Mouse (Mus musculus) embryonic fibroblast, embryonic 13.5 days (primary cell): ENCODE data around the gene Tbxas1. TPM values are rescaled to one million over a fixed set of nuclear protein-coding genes. Genes with fewer than 3 reads are reported as not detected.

Experiments
- H3K27ac ChIP-seq: 2 replicates; pipeline ENCODE4 v1.5.1; 2012; ENCODE audit warnings: low read length, control low read depth, inconsistent platforms; ENCODE audit not compliant: insufficient read depth
- H3K4me1 ChIP-seq: 2 replicates; pipeline ENCODE4 v1.6.1; 2011; ENCODE audit warnings: low read length; ENCODE audit not compliant: control insufficient read depth, insufficient read depth
- H3K4me3 ChIP-seq: 2 replicates; pipeline ENCODE4 v1.5.1; 2011; ENCODE audit warnings: mild to moderate bottlenecking, control low read depth, low read length; ENCODE audit not compliant: insufficient read depth
- CTCF ChIP-seq: IDR thresholded peaks from 2 replicates; pipeline ENCODE4 v1.5.1; 2011; ENCODE audit warnings: mild to moderate bottlenecking, control low read depth, low read length, moderate library complexity, borderline replicate concordance; ENCODE audit not compliant: insufficient read depth
- POLR2A ChIP-seq: IDR thresholded peaks from 2 replicates; pipeline ENCODE4 v1.6.1; 2011; ENCODE audit warnings: low read depth, mild to moderate bottlenecking, control low read depth, low read length, moderate library complexity
- polyA plus RNA-seq: library from polyadenylated mRNA; stranded (reverse); fragments of >200 nt; gene quantifications from 2 replicates; pipeline ENCODE4 v1.2.4, GENCODE M21; 2011; ENCODE audit warnings: low read depth; ENCODE audit not compliant: missing spikeins, insufficient read length

Tbxas1 gene
- polyA plus RNA-seq, 1 experiment: 0.86 TPM

GRCm38 (mm10) chr6:38884482-38884881 lies 9.3 kb downstream of the Tbxas1 start:
- Histone ChIP-seq H3K4me3 (no peak overlapping the region), H3K4me1 (peaks cover 8% of the 10 kb centered on the region; the same call in 1 of the 2 replicates), H3K27ac (no peak overlapping the region)
- TF ChIP-seq POLR2A: no peak

GRCm38 (mm10) chr6:38885132-38885531 lies 9.9 kb downstream of the Tbxas1 start:
- Histone ChIP-seq H3K27ac (no peak overlapping the region), H3K4me3 (no peak overlapping the region), H3K4me1 (peaks cover 8% of the 10 kb centered on the region; the same call in 1 of the 2 replicates)
- TF ChIP-seq CTCF: no peak
- no peak for TF ChIP-seq POLR2A

DNA sequence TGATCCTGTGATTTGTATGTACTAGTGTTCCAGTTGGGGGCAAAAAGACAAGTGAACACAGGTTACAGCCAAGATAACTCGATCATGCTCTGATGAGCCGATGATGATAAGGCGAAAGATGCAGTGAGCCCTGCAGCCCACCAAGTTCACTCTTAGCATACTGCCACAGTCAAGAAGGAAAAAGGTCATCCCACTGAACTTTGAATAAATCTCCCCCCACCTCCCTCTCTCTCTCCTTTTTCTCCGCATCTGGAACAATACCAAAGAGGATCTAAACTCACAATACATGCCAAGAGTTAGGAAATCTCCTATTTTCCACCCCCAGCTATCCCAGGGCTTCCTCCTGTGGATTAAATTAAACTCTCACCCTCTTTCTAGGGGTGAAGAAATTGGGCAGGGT lies 12.2 kb downstream of the Tbxas1 start:
- no peak overlapping the region for H3K4me3 ChIP-seq
- TF ChIP-seq POLR2A (no peak), CTCF (no peak)
- H3K4me1 ChIP-seq: peaks cover 8% of the 10 kb centered on the region; the same call in 1 of the 2 replicates
- no peak overlapping the region for H3K27ac ChIP-seq

GRCm38 (mm10) chr6:38889156-38889555 lies 14.0 kb downstream of the Tbxas1 start:
- Histone ChIP-seq H3K27ac (no peak overlapping the region), H3K4me3 (no peak overlapping the region), H3K4me1 (no peaks in the 10 kb centered on the region)
- no peak for TF ChIP-seq CTCF
- TF ChIP-seq POLR2A: no peak

GRCm38 (mm10) chr6:38892017-38892416 lies 16.8 kb downstream of the Tbxas1 start:
- TF ChIP-seq POLR2A (no peak), CTCF (no peak)
- Histone ChIP-seq H3K27ac (no peak overlapping the region), H3K4me1 (no peaks in the 10 kb centered on the region), H3K4me3 (no peak overlapping the region)

DNA sequence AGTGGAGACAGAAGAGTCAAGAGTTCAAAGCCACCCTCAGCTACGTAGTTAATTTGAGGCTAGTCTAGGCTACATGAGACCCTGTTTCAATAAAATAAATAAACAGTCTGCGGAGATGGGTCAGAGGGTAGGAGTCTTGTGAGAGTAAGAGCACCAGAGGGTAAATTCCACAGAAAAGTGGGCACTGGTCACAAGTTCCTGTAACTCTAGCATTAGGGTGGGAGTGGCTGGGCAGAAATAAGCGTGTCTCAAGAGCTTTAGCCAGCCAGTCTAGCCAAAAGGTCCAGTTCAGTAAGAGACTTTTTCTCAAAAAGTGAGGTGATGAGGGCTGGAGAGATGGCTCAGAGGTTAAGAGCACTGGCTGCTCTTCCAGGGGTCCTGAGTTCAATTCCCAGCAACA lies 18.4 kb downstream of the Tbxas1 start:
- no peak for TF ChIP-seq POLR2A
- TF ChIP-seq CTCF: no peak
- no peaks in the 10 kb centered on the region for H3K4me1 ChIP-seq
- no peak overlapping the region for H3K27ac ChIP-seq
- H3K4me3 ChIP-seq: no peak overlapping the region

GRCm38 (mm10) chr6:38900073-38900472 lies 24.9 kb downstream of the Tbxas1 start:
- Histone ChIP-seq H3K4me1 (0 out of 2 replicates have a peak, but pooled peaks cover 6% of the 10 kb centered on the region), H3K27ac (no peak overlapping the region), H3K4me3 (no peak overlapping the region)
- no peak for TF ChIP-seq CTCF
- no peak for TF ChIP-seq POLR2A

DNA sequence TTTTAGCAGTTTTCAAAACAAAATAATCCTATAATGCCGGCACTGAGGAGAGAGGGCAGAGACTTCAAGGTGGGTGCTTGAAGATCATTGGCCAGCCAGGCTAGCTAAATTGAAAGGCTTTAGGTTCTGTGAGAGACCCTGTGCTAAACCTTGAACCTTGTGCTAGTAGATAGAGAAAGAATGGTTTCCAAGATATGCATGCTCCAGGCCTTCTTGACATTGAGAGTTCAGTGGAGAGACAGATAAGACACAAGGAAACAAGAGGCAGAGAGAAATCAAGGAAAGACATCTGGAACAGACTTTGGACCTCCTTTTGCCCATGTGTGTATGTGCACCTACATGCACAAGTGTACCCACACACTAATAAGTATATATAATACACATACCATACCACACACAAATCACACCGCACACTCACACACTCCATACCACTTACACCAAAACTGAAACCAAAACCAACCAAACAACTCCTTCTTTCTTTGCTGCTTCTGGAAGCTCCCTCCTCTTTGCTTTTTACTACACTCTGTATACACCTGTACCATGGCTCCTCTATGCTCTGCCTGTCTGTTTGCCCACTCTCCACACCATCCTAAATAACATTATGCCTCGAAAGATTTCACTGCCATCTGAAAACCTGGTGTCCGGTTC lies 25.4 kb downstream of the Tbxas1 start:
- 0 out of 2 replicates have a peak, but pooled peaks cover 6% of the 10 kb centered on the region for H3K4me1 ChIP-seq
- H3K4me3 ChIP-seq: no peak overlapping the region
- H3K27ac ChIP-seq: no peak overlapping the region
- TF ChIP-seq CTCF (no peak), POLR2A (no peak)

GRCm38 (mm10) chr6:38901152-38901551 lies 25.9 kb downstream of the Tbxas1 start:
- no peak overlapping the region for H3K4me3 ChIP-seq
- 0 out of 2 replicates have a peak, but pooled peaks cover 6% of the 10 kb centered on the region for H3K4me1 ChIP-seq
- no peak overlapping the region for H3K27ac ChIP-seq
- TF ChIP-seq CTCF (no peak), POLR2A (no peak)

DNA sequence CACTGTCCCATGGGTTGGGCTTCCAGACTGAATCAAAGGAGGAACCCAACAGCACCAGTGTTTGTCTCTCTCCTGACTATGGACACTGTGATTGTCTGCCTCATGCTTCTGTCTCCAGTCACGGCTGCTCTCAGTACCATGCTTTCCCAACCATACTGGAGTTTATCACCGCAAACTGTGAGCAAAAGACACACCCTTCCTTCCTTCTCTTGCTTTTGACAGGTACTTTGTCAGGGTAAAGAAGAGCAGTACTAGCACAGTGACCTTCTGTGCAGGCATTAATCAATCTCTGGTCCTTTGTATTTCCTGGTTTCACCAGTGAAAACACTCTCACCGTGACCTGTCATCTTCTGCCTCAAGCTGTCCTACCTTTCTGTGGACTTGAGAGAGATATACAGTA lies 26.4 kb downstream of the Tbxas1 start:
- TF ChIP-seq CTCF (no peak), POLR2A (no peak)
- Histone ChIP-seq H3K4me1 (0 out of 2 replicates have a peak, but pooled peaks cover 6% of the 10 kb centered on the region), H3K4me3 (no peak overlapping the region)

GRCm38 (mm10) chr6:38902820-38903439 lies 27.7 kb downstream of the Tbxas1 start:
- H3K27ac ChIP-seq: no peak overlapping the region
- TF ChIP-seq CTCF (no peak), POLR2A (no peak)

More for the DNA sequence above, 26.4 kb downstream of the Tbxas1 start:
- H3K27ac ChIP-seq: no peak overlapping the region

More at GRCm38 (mm10) chr6:38902820-38903439, 27.7 kb downstream of the Tbxas1 start:
- H3K4me3 ChIP-seq: no peak overlapping the region
- 0 out of 2 replicates have a peak, but pooled peaks cover 6% of the 10 kb centered on the region for H3K4me1 ChIP-seq
